ENCODE assay signal across 8 mouse cellular contexts in genomic region chr4:133545272-133546231, GRCm38 (mm10). TPM values are rescaled to one million over a fixed set of nuclear protein-coding genes. Genes with fewer than 3 reads are reported as not detected.
DNase-seq lines count a peak whose midpoint lies in the region; ATAC-seq lines count a peak whose summit lies in the region.

Gene Nudc (minus strand): TSS chr4:133545996.

- no peaks in the 10 kb centered on the region for H3K27me3 ChIP-seq in hindbrain, embryonic 16.5 days (replicated peaks; ENCODE audit: control insufficient read depth, insufficient read depth, low read length)

- peak within 1 kb of the TSS; percentile 87 for H3K4me2 ChIP-seq in hindbrain, embryonic 16.5 days (ENCODE audit: low read length)

- H3K9ac ChIP-seq in hindbrain, embryonic 16.5 days (ENCODE audit: low read depth, low read length), result peak within 1 kb of the TSS; percentile 84

- H3K27ac ChIP-seq in hindbrain, embryonic 16.5 days (ENCODE audit: low read depth, low read length), result peak within 1 kb of the TSS; percentile 78
- H3K27ac ChIP-seq in macrophage, result peak within 1 kb of the TSS; percentile 24; the same call in 1 of the 2 replicates

- H3K4me1 ChIP-seq in hindbrain, embryonic 16.5 days (ENCODE audit: control insufficient read depth, insufficient read depth, low read depth, low read length), result peaks cover 13% of the 10 kb centered on the region

- under 1% methylated on average over 51 of the region's 77 CpGs for WGBS in hindbrain, embryonic 16.5 days
- under 1% methylated on average over 54 of the region's 77 CpGs for WGBS in macrophage (ENCODE audit: missing documents)

- peak; percentile 100 for ATAC-seq in hindbrain, embryonic 16.5 days

- peaks cover under 1% of the 10 kb centered on the region; the same call in 1 of the 2 replicates for H3K36me3 ChIP-seq in hindbrain, embryonic 16.5 days (ENCODE audit: control insufficient read depth, insufficient read depth, low read length)
- peaks cover under 1% of the 10 kb centered on the region; the same call in 1 of the 2 replicates for H3K36me3 ChIP-seq in macrophage (ENCODE audit: inconsistent target)

- peak within 1 kb of the TSS; percentile 80 for H3K4me3 ChIP-seq in hindbrain, embryonic 16.5 days (ENCODE audit: low read length)
- H3K4me3 ChIP-seq in macrophage (ENCODE audit: inconsistent target), result peak within 1 kb of the TSS; percentile 94

- DNase-seq in WW6 (ENCODE audit: low read depth, low spot score), result peak; percentile 92
- DNase-seq in cerebellum, postnatal 4 days (ENCODE audit: low spot score in 2 of 2), result peak; percentile 92 to 94
- DNase-seq in gastrocnemius, adult 18-20 months (ENCODE audit: low spot score), result peak; percentile 97
- peak; percentile 94 to 96 for DNase-seq in left cerebral cortex, adult 18-20 months (ENCODE audit: low spot score in 2 of 2)
- DNase-seq in right cerebral cortex, adult 18-20 months, result peak; percentile 98
- peak; percentile 79 for DNase-seq in urinary bladder, postnatal 10 days (ENCODE audit: low spot score)

- peaks cover 50% of the 10 kb centered on the region for H3K79me2 ChIP-seq in macrophage (ENCODE audit: inconsistent target)

- no peaks in the 10 kb centered on the region for H3K9me3 ChIP-seq in hindbrain, embryonic 16.5 days (ENCODE audit: control insufficient read depth, low read length)

RNA-seq across cellular contexts. Expression of gene Nudc, which starts in this region (rescaled TPM):
- 10 to 100 TPM; 54.7 to 54.8 TPM for total RNA-seq in gastrocnemius, adult 18-20 months (2021)
- 246 and 265 TPM in 2 replicates for polyA plus RNA-seq in hindbrain, embryonic 16.5 days (2015; fragmentation: Nextera tagmentation; extraction: Ambion mirVana)
- total RNA-seq in left cerebral cortex, adult 18-20 months (2021), result 100 to 1,000 TPM; 148 to 156 TPM
- total RNA-seq in macrophage (2018; cell fraction: chromatin; rRNA removed), result 10 to 100 TPM in 22 of 26 experiments, 1 to 10 TPM in 4; 2.3 to 58.5 (median 24.6) TPM
- total RNA-seq in macrophage (2018; cell fraction: cytosol; rRNA removed), result 100 to 1,000 TPM in 3 of 26 experiments, 10 to 100 TPM in 23; 63.2 to 105 (median 81.3) TPM
- total RNA-seq in macrophage (2018; cell fraction: nucleus; rRNA removed), result 10 to 100 TPM in 25 of 26 experiments, 1 to 10 TPM in 1; 9.6 to 65.5 (median 33.3) TPM
- 75.7 to 166 TPM (median 133 TPM) in 3 replicates for polyA plus RNA-seq in macrophage (2018)

Comparison
In these comparisons a context has a peak if more than half of its experiments do, and no peak if none do; other contexts are left out.
1. Peak in every context shown above with its lines: DNase-seq, ATAC-seq, H3K4me3 ChIP-seq and H3K27ac ChIP-seq.